ENCODE assay signal across 8 mouse cellular contexts in the genomic region with DNA sequence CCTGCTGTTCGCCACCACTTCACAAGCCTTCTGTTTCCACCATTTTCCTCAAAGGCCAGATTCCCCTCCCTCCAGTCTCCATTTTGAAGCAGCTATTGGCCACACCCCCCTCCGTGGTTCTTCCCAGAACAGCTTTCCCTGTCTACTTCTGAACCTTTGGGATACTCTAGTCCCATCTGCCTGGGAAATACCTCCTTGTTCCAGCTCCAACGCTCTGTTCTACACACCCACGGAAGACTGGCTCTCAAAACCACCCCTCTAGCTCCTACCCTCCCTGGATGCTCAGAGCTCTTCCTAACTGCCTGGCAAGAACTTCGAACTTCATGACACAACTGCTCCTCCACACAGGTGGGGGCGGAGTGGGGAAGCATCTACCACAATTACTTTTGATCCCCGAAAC. TPM values are rescaled to one million over a fixed set of nuclear protein-coding genes. Genes with fewer than 3 reads are reported as not detected.
DNase-seq lines count a peak whose midpoint lies in the region; ATAC-seq and TF ChIP-seq lines count a peak whose summit lies in the region.

No protein-coding gene starts in this region.

- H3K4me3 ChIP-seq in heart, embryonic 15.5 days: peak overlapping the region; percentile 68
- no peak overlapping the region for H3K4me3 ChIP-seq in forebrain, embryonic 11.5 days (ENCODE audit: low read depth, low read length)
- peak overlapping the region; percentile 65 for H3K4me3 ChIP-seq in myocyte
- no peak overlapping the region for H3K4me3 ChIP-seq in thymus, adult 2 months (ENCODE audit: control insufficient read depth, insufficient read depth, low read length)

- no peaks in the 10 kb centered on the region for H3K9me3 ChIP-seq in heart, embryonic 15.5 days (replicated peaks)
- H3K9me3 ChIP-seq in forebrain, embryonic 11.5 days (ENCODE audit: control insufficient read depth, low read length): no peaks in the 10 kb centered on the region

- H3ac ChIP-seq in myocyte (ENCODE audit: control insufficient read depth, insufficient read length): no peak overlapping the region

- H3K4me2 ChIP-seq in heart, embryonic 15.5 days: peak overlapping the region; percentile 78
- peak overlapping the region; percentile 18; the same call in 1 of the 2 replicates for H3K4me2 ChIP-seq in forebrain, embryonic 11.5 days (ENCODE audit: low read depth, low read length, severe bottlenecking)
- peak overlapping the region; percentile 97 for H3K4me2 ChIP-seq in myocyte (ENCODE audit: low read depth)

- DNase-seq in heart, postnatal 4 days: no peak
- no peak for DNase-seq in forebrain, embryonic 11.5 days (ENCODE audit: low spot score)
- DNase-seq in left cerebral cortex, adult 18-20 months (ENCODE audit: low spot score in 2 of 2): peak; percentile 47 to 72
- no peak for DNase-seq in thymus, adult 2 months
- DNase-seq in embryo, embryonic 10.5 days (ENCODE audit: low spot score): no peak

- no peaks in the 10 kb centered on the region for H3K27me3 ChIP-seq in heart, embryonic 15.5 days
- no peaks in the 10 kb centered on the region for H3K27me3 ChIP-seq in forebrain, embryonic 11.5 days (ENCODE audit: control insufficient read depth, insufficient read depth, low read length)
- H3K27me3 ChIP-seq in myocyte (ENCODE audit: control insufficient read depth, insufficient read depth, insufficient read length): no peaks in the 10 kb centered on the region
- H3K27me3 ChIP-seq in thymus, adult 2 months (ENCODE audit: control insufficient read depth, insufficient read depth, low read length): no peaks in the 10 kb centered on the region

- peaks cover 56% of the 10 kb centered on the region for H3K4me1 ChIP-seq in heart, embryonic 15.5 days (replicated peaks)
- H3K4me1 ChIP-seq in forebrain, embryonic 11.5 days (replicated peaks; ENCODE audit: control insufficient read depth, insufficient read depth, low read length): peaks cover 5% of the 10 kb centered on the region; the same call in 1 of the 2 replicates
- peaks cover 7% of the 10 kb centered on the region for H3K4me1 ChIP-seq in thymus, adult 2 months (replicated peaks; ENCODE audit: control insufficient read depth, insufficient read depth, low read length)

- no peak for ATAC-seq in heart, embryonic 15.5 days (replicated peaks; ENCODE audit: insufficient number of reproducible peaks, insufficient read depth, low FRiP score, low read depth)
- ATAC-seq in forebrain, embryonic 11.5 days (replicated peaks; ENCODE audit: low FRiP score): no peak
- ATAC-seq in monocyte, adult 5-6 weeks (replicated peaks; ENCODE audit: insufficient number of reproducible peaks, low FRiP score, low TSS enrichment, poor library complexity, severe bottlenecking): no peak

- 83% methylated on average over 7 of the region's 7 CpGs for WGBS in heart, embryonic 15.5 days
- WGBS in forebrain, embryonic 11.5 days: 88% methylated on average over 7 of the region's 7 CpGs
- WGBS in thymus, adult 2 months: 95% methylated on average over 7 of the region's 7 CpGs

- TF ChIP-seq POLR2A in myocyte (IDR thresholded peaks at IDR 0.05; ENCODE audit: insufficient read length, low read depth): no peak
- TF ChIP-seq POLR2A in thymus, adult 2 months (IDR thresholded peaks at IDR 0.05; ENCODE audit: control insufficient read depth, extremely low read depth, insufficient read depth, low read length, poor library complexity): no peak

- 0 out of 2 replicates have a peak overlapping the region, but pooled peaks have one; percentile 32 for H3K27ac ChIP-seq in heart, embryonic 15.5 days
- no peak overlapping the region for H3K27ac ChIP-seq in forebrain, embryonic 11.5 days (ENCODE audit: low read depth, low read length)
- no peak overlapping the region for H3K27ac ChIP-seq in thymus, adult 2 months (ENCODE audit: control insufficient read depth, insufficient read depth, low read length)

- no peaks in the 10 kb centered on the region for H3K36me3 ChIP-seq in heart, embryonic 15.5 days
- no peaks in the 10 kb centered on the region for H3K36me3 ChIP-seq in forebrain, embryonic 11.5 days (ENCODE audit: control insufficient read depth, insufficient read depth, low read length)
- H3K36me3 ChIP-seq in myocyte (ENCODE audit: control insufficient read depth, insufficient read depth): no peaks in the 10 kb centered on the region
- no peaks in the 10 kb centered on the region for H3K36me3 ChIP-seq in thymus, adult 2 months (ENCODE audit: control insufficient read depth, insufficient read depth, low read length)

- no peak for TF ChIP-seq CTCF in thymus, adult 2 months (IDR thresholded peaks at IDR 0.05; ENCODE audit: borderline replicate concordance, control insufficient read depth, extremely low read depth, insufficient read depth, low read length, poor library complexity)

- peaks cover 50% of the 10 kb centered on the region for H3K79me2 ChIP-seq in myocyte (ENCODE audit: control insufficient read depth, insufficient read depth)

- H3K9ac ChIP-seq in heart, embryonic 15.5 days: no peak overlapping the region
- no peak overlapping the region for H3K9ac ChIP-seq in forebrain, embryonic 11.5 days (ENCODE audit: low read length)

TF ChIP-seq in myocyte, 11 proteins besides CTCF, POLR2A, EP300 and RAD21:
- no peak for TF ChIP-seq CEBPB (IDR thresholded peaks at IDR 0.05; ENCODE audit: insufficient read depth, poor library complexity, severe bottlenecking)
- TF ChIP-seq MYOG (IDR thresholded peaks at IDR 0.05; ENCODE audit: control insufficient read depth in 1 of 3, insufficient read depth in 1 of 3, insufficient read length in 2 of 3, low read depth in 2 of 3): no peak
- no peak for TF ChIP-seq TCF12 (IDR thresholded peaks at IDR 0.05; ENCODE audit: insufficient read depth, poor library complexity, severe bottlenecking)

RNA-seq across cellular contexts. Expression of a gene that starts 2.0 kb away (rescaled TPM):
- polyA plus RNA-seq in heart, embryonic 15.5 days (2015; fragmentation: Nextera tagmentation; extraction: Ambion mirVana): 80.0 and 87.6 TPM in 2 replicates
- 10 to 100 TPM; 52.1 to 52.8 TPM for total RNA-seq in heart, postnatal 4 days (2021)
- polyA plus RNA-seq in forebrain, embryonic 11.5 days (2014; fragmentation: Nextera tagmentation; extraction: Ambion mirVana): 60.1 and 60.6 TPM in 2 replicates
- 10 to 100 TPM; 30.5 to 32.5 TPM for total RNA-seq in left cerebral cortex, adult 18-20 months (2021)
- 63.9 TPM for polyA plus RNA-seq in myocyte (2012; fragmentation: generic; extraction: Trizol)
- 35.4 and 51.1 TPM in 2 replicates for polyA plus RNA-seq in thymus, adult 2 months (2012; rRNA removed)
- total RNA-seq in monocyte, adult 5-6 weeks (2017): 6.1 to 7.8 TPM (median 7.4 TPM) in 3 replicates

RNA-seq across cellular contexts. Expression of a gene that starts 37.5 kb away (rescaled TPM):
- polyA plus RNA-seq in heart, embryonic 15.5 days (2015; fragmentation: Nextera tagmentation; extraction: Ambion mirVana): 16.0 and 19.6 TPM in 2 replicates
- total RNA-seq in heart, postnatal 4 days (2021): 10 to 100 TPM; 15.9 to 16.0 TPM
- polyA plus RNA-seq in forebrain, embryonic 11.5 days (2014; fragmentation: Nextera tagmentation; extraction: Ambion mirVana): 22.0 and 23.8 TPM in 2 replicates
- 10 to 100 TPM; 44.3 to 46.2 TPM for total RNA-seq in left cerebral cortex, adult 18-20 months (2021)
- polyA plus RNA-seq in myocyte (2012; fragmentation: generic; extraction: Trizol): 15.2 TPM
- polyA plus RNA-seq in thymus, adult 2 months (2012; rRNA removed): 14.1 and 15.2 TPM in 2 replicates
- total RNA-seq in monocyte, adult 5-6 weeks (2017): 10.6 to 15.1 TPM (median 14.6 TPM) in 3 replicates

RNA-seq across cellular contexts. Expression of a gene that starts 48.0 kb away (rescaled TPM):
- polyA plus RNA-seq in heart, embryonic 15.5 days (2015; fragmentation: Nextera tagmentation; extraction: Ambion mirVana): 40.2 and 48.9 TPM in 2 replicates
- 10 to 100 TPM; 49.1 to 51.0 TPM for total RNA-seq in heart, postnatal 4 days (2021)
- polyA plus RNA-seq in forebrain, embryonic 11.5 days (2014; fragmentation: Nextera tagmentation; extraction: Ambion mirVana): 89.0 and 90.6 TPM in 2 replicates
- total RNA-seq in left cerebral cortex, adult 18-20 months (2021): 10 to 100 TPM; 56.5 to 66.8 TPM
- polyA plus RNA-seq in myocyte (2012; fragmentation: generic; extraction: Trizol): 19.9 TPM
- polyA plus RNA-seq in thymus, adult 2 months (2012; rRNA removed): 34.3 and 35.1 TPM in 2 replicates
- total RNA-seq in monocyte, adult 5-6 weeks (2017): 24.5 to 31.7 TPM (median 31.1 TPM) in 3 replicates

RNA-seq across cellular contexts. Expression of a gene that starts 48.1 kb away (rescaled TPM):
- 35.5 and 39.5 TPM in 2 replicates for polyA plus RNA-seq in heart, embryonic 15.5 days (2015; fragmentation: Nextera tagmentation; extraction: Ambion mirVana)
- 10 to 100 TPM; 30.4 to 32.3 TPM for total RNA-seq in heart, postnatal 4 days (2021)
- polyA plus RNA-seq in forebrain, embryonic 11.5 days (2014; fragmentation: Nextera tagmentation; extraction: Ambion mirVana): 18.1 and 18.3 TPM in 2 replicates
- 1 to 10 TPM; 8.2 to 9.3 TPM for total RNA-seq in left cerebral cortex, adult 18-20 months (2021)
- 10.8 TPM for polyA plus RNA-seq in myocyte (2012; fragmentation: generic; extraction: Trizol)
- 9.6 and 10.5 TPM in 2 replicates for polyA plus RNA-seq in thymus, adult 2 months (2012; rRNA removed)
- 3.5 to 4.4 TPM (median 3.8 TPM) in 3 replicates for total RNA-seq in monocyte, adult 5-6 weeks (2017)

Comparison
In these comparisons a context has a peak if more than half of its experiments do, and no peak if none do; other contexts are left out.
1. H3K4me2 ChIP-seq: peak in every context shown above with its lines; median percentile 97 in myocyte; 78 in heart, embryonic 15.5 days; 18 in forebrain, embryonic 11.5 days.
2. H3K4me3 ChIP-seq: peak in heart, embryonic 15.5 days (single experiment) and myocyte (single experiment); none in forebrain, embryonic 11.5 days (single experiment) and thymus, adult 2 months (single experiment).
3. DNase-seq: peak in left cerebral cortex, adult 18-20 months (2 of 2); none in heart, postnatal 4 days (single experiment), forebrain, embryonic 11.5 days (single experiment), thymus, adult 2 months (single experiment) and embryo, embryonic 10.5 days (single experiment).